Mouse (Mus musculus) forebrain, embryonic 12.5 days (tissue): ENCODE measurements at regions not wholly inside any gene's neighbourhood (a gene's known extent, or its start where the extent isn't known, plus 50 kb on each side); places are given as distances from the start of the nearest gene placed in this dataset.

Experiments used
- ATAC-seq: fragments of 200-750 bp; cut with Nextera tagmentation; 2 replicates; pipeline ENCODE4 v1.8.0; 2017; ENCODE audit warnings: moderate TSS enrichment; ENCODE audit not compliant: low FRiP score
- H3K27ac ChIP-seq: fragments of 300-500 bp; sonication (generic); 2 replicates; pipeline ENCODE4 v1.5.1; 2016; ENCODE audit warnings: mild to moderate bottlenecking
- H3K27me3 ChIP-seq: fragments of 300-500 bp; sonication (generic); 2 replicates; pipeline ENCODE4 v1.6.1; 2016; ENCODE audit warnings: mild to moderate bottlenecking
- H3K36me3 ChIP-seq: fragments of 300-500 bp; sonication (generic); replicated peaks from 2 replicates; pipeline ENCODE4 v1.6.1; 2016; ENCODE audit warnings: mild to moderate bottlenecking
- H3K4me1 ChIP-seq: fragments of 300-500 bp; sonication (generic); 2 replicates; pipeline ENCODE4 v1.6.1; 2016
- H3K4me2 ChIP-seq: fragments of 300-500 bp; sonication (generic); 2 replicates; pipeline ENCODE4 v1.6.1; 2016; ENCODE audit warnings: mild to moderate bottlenecking, moderate library complexity
- H3K4me3 ChIP-seq: fragments of 300-500 bp; sonication (generic); replicated peaks from 2 replicates; pipeline ENCODE4 v1.5.1; 2016; ENCODE audit warnings: mild to moderate bottlenecking
- H3K9ac ChIP-seq: fragments of 300-500 bp; sonication (generic); 2 replicates; pipeline ENCODE4 v1.6.1; 2016; ENCODE audit warnings: mild to moderate bottlenecking
- H3K9me3 ChIP-seq: fragments of 300-500 bp; sonication (generic); 2 replicates; pipeline ENCODE4 v1.6.1; 2016
- WGBS: fragments of 180-500 bp; shearing (Covaris S2); methylation state at CpG from one replicate; pipeline ENCODE4 v1.1.7; 2016; 5-methylcytosine and 5-hydroxymethylcytosine counted together

- Histone ChIP-seq H3K4me3 (no peak overlapping the region), H3K4me2 (no peak overlapping the region), H3K27me3 (no peaks in the 10 kb centered on the region), H3K4me1 (no peaks in the 10 kb centered on the region), H3K9ac (no peak overlapping the region), H3K36me3 (no peaks in the 10 kb centered on the region), H3K9me3 (no peaks in the 10 kb centered on the region), H3K27ac (no peak overlapping the region)
- 96% methylated on average over 2 of the region's 2 CpGs for WGBS
- no peak for ATAC-seq
Observed at GRCm38 (mm10) chr4:26637859-26638258, 291.2 kb upstream of the Manea start.

GRCm38 (mm10) chr4:26630553-26631206 is 284.0 kb upstream of the Manea start:
- no peaks in the 10 kb centered on the region; the same call in 1 of the 2 replicates for H3K4me1 ChIP-seq
- H3K27me3 ChIP-seq, result no peaks in the 10 kb centered on the region
- ATAC-seq, result peak; percentile 72; the same call in 1 of the 2 replicates
- no peak overlapping the region for H3K9ac ChIP-seq
- no peak overlapping the region for H3K4me2 ChIP-seq
- H3K27ac ChIP-seq, result no peak overlapping the region
- H3K9me3 ChIP-seq, result no peaks in the 10 kb centered on the region
- no peak overlapping the region for H3K4me3 ChIP-seq
- H3K36me3 ChIP-seq, result no peaks in the 10 kb centered on the region
- 9% methylated on average over 1 of the region's 1 CpGs for WGBS

- Histone ChIP-seq H3K36me3 (no peaks in the 10 kb centered on the region), H3K4me2 (no peak overlapping the region), H3K27me3 (no peaks in the 10 kb centered on the region), H3K9me3 (no peaks in the 10 kb centered on the region), H3K4me3 (no peak overlapping the region), H3K4me1 (no peaks in the 10 kb centered on the region; the same call in 1 of the 2 replicates), H3K9ac (no peak overlapping the region), H3K27ac (no peak overlapping the region)
- no peak for ATAC-seq
- WGBS, result 48% methylated on average over 2 of the region's 2 CpGs
Observed at GRCm38 (mm10) chr4:26629710-26630109, 283.0 kb upstream of the Manea start.

DNA sequence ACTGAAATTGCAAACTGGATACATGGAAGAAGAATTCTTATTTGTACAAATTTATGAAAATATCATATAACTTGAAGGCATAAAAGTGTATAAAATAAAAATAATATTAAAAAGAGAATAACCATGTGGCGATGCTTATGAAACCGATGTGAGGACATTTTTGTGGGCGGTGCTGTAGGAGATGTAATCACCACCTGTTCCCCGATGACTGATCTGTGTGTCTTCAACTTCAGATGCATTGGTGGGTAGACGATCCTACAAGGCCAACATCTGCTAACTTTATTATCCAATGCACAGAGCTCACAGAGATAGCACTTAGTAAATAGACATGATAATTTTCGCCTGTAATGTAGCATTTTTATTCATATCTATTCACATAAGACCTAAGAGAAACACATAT is 281.1 kb upstream of the Manea start:
- Histone ChIP-seq H3K27ac (no peak overlapping the region), H3K27me3 (no peaks in the 10 kb centered on the region), H3K9ac (no peak overlapping the region), H3K36me3 (no peaks in the 10 kb centered on the region), H3K4me3 (no peak overlapping the region), H3K9me3 (no peaks in the 10 kb centered on the region), H3K4me2 (no peak overlapping the region), H3K4me1 (no peaks in the 10 kb centered on the region; the same call in 1 of the 2 replicates)
- 93% methylated on average over 6 of the region's 6 CpGs for WGBS
- no peak for ATAC-seq

GRCm38 (mm10) chr4:26589081-26589869 is 242.6 kb upstream of the Manea start:
- no peak overlapping the region for H3K27ac ChIP-seq
- ATAC-seq, result no peak
- H3K36me3 ChIP-seq, result no peaks in the 10 kb centered on the region
- 79% methylated on average over 3 of the region's 3 CpGs for WGBS
- H3K4me2 ChIP-seq, result no peak overlapping the region
- no peak overlapping the region for H3K4me3 ChIP-seq
- no peaks in the 10 kb centered on the region for H3K27me3 ChIP-seq
- H3K9me3 ChIP-seq, result no peaks in the 10 kb centered on the region
- no peak overlapping the region for H3K9ac ChIP-seq
- H3K4me1 ChIP-seq, result no peaks in the 10 kb centered on the region

GRCm38 (mm10) chr4:26555690-26556089 is 209.0 kb upstream of the Manea start:
- Histone ChIP-seq H3K4me1 (no peaks in the 10 kb centered on the region), H3K27me3 (no peaks in the 10 kb centered on the region), H3K9me3 (no peaks in the 10 kb centered on the region), H3K27ac (no peak overlapping the region), H3K9ac (no peak overlapping the region), H3K4me3 (no peak overlapping the region), H3K4me2 (no peak overlapping the region), H3K36me3 (no peaks in the 10 kb centered on the region)
- ATAC-seq, result no peak
- 86% methylated on average over 3 of the region's 3 CpGs for WGBS

- no peaks in the 10 kb centered on the region for H3K4me1 ChIP-seq
- 47% methylated on average over 1 of the region's 1 CpGs for WGBS
- no peak overlapping the region for H3K4me3 ChIP-seq
- H3K4me2 ChIP-seq, result no peak overlapping the region
- no peaks in the 10 kb centered on the region for H3K36me3 ChIP-seq
- no peak overlapping the region for H3K27ac ChIP-seq
- ATAC-seq, result peak; percentile 79
- H3K9me3 ChIP-seq, result no peaks in the 10 kb centered on the region
- H3K9ac ChIP-seq, result no peak overlapping the region
- H3K27me3 ChIP-seq, result no peaks in the 10 kb centered on the region
Observed at GRCm38 (mm10) chr4:26543833-26544232, 197.1 kb upstream of the Manea start.

DNA sequence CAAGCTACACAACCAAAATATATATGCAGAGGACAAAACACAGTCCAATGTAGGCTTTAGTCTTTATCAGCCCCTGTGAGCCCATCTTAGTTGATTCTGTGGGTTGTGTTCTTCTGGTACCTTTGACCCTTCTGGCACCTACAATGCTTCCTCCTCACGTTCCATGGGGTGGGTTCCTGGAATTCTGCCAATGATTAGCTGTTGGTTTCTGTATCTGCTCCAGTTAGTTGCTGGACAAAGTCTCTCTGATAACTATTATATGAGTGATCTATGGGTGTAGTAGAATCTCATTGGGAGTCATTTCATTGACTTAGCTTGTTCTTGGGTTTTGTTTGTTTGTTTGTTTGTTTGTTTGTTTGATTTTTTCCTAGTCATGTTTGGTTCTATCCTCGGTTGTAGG is 195.8 kb upstream of the Manea start:
- Histone ChIP-seq H3K9me3 (no peaks in the 10 kb centered on the region), H3K4me2 (no peak overlapping the region), H3K27me3 (no peaks in the 10 kb centered on the region), H3K9ac (no peak overlapping the region), H3K4me3 (no peak overlapping the region), H3K36me3 (no peaks in the 10 kb centered on the region), H3K27ac (no peak overlapping the region), H3K4me1 (no peaks in the 10 kb centered on the region)
- 66% methylated on average over 2 of the region's 2 CpGs for WGBS
- no peak for ATAC-seq

DNA sequence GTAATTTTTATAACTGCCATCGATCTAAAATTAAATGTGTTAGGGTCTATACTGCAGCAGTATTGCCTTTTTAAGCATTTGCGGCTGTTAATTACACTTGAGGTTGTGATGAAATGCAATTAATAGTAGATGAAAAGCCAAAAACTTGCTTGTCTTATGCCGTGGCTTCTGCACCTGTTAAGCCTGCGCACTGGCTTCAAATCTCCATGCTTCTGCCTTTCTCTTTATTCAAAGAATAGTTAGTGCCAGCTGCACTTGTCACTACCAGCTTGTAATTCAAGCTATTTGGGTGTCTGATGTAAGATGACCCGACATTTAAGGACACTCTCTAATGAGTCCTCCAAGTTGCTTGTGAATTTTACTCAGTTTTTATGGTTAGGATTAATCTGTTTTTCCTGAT is 161.3 kb upstream of the Manea start:
- Histone ChIP-seq H3K4me3 (no peak overlapping the region), H3K36me3 (no peaks in the 10 kb centered on the region), H3K27ac (no peak overlapping the region), H3K4me2 (no peak overlapping the region), H3K4me1 (no peaks in the 10 kb centered on the region), H3K27me3 (no peaks in the 10 kb centered on the region), H3K9ac (no peak overlapping the region), H3K9me3 (no peaks in the 10 kb centered on the region)
- ATAC-seq, result no peak
- WGBS, result 69% methylated on average over 5 of the region's 5 CpGs

GRCm38 (mm10) chr4:26494262-26494661 is 147.6 kb upstream of the Manea start:
- Histone ChIP-seq H3K36me3 (no peaks in the 10 kb centered on the region), H3K4me1 (no peaks in the 10 kb centered on the region), H3K27ac (no peak overlapping the region), H3K4me2 (no peak overlapping the region), H3K9me3 (no peaks in the 10 kb centered on the region), H3K9ac (no peak overlapping the region), H3K27me3 (no peaks in the 10 kb centered on the region), H3K4me3 (no peak overlapping the region)
- no peak for ATAC-seq

- Histone ChIP-seq H3K4me2 (no peak overlapping the region), H3K9me3 (no peaks in the 10 kb centered on the region), H3K27me3 (no peaks in the 10 kb centered on the region), H3K27ac (no peak overlapping the region), H3K9ac (no peak overlapping the region), H3K4me3 (no peak overlapping the region), H3K36me3 (no peaks in the 10 kb centered on the region), H3K4me1 (no peaks in the 10 kb centered on the region)
- whole genome bisulfite sequencing, result 89% methylated on average over 1 of the region's 1 CpGs
- ATAC-seq, result no peak
Observed at GRCm38 (mm10) chr4:26474913-26475312, 128.2 kb upstream of the Manea start.

- no peaks in the 10 kb centered on the region for H3K9me3 ChIP-seq
- no peak overlapping the region for H3K4me2 ChIP-seq
- no peak overlapping the region for H3K9ac ChIP-seq
- H3K4me1 ChIP-seq, result no peaks in the 10 kb centered on the region
- H3K27me3 ChIP-seq, result no peaks in the 10 kb centered on the region
- WGBS, result 72% methylated on average over 1 of the region's 1 CpGs
- no peak overlapping the region for H3K27ac ChIP-seq
- no peaks in the 10 kb centered on the region for H3K36me3 ChIP-seq
- no peak overlapping the region for H3K4me3 ChIP-seq
- no peak for ATAC-seq
Observed at GRCm38 (mm10) chr4:26441533-26441932, 94.8 kb upstream of the Manea start.

GRCm38 (mm10) chr4:26422084-26422483 is 75.4 kb upstream of the Manea start:
- Histone ChIP-seq H3K4me1 (no peaks in the 10 kb centered on the region), H3K27ac (no peak overlapping the region), H3K4me2 (no peak overlapping the region), H3K4me3 (no peak overlapping the region), H3K9me3 (no peaks in the 10 kb centered on the region), H3K36me3 (no peaks in the 10 kb centered on the region), H3K27me3 (no peaks in the 10 kb centered on the region), H3K9ac (no peak overlapping the region)
- ATAC-seq, result no peak
